Mouse (Mus musculus) MEL (cell line): Measurements from ENCODE around the gene Smim4. TPM values are rescaled to one million over a fixed set of nuclear protein-coding genes. Genes with fewer than 3 reads are reported as not detected.

Experiments used
- DNase-seq: peaks from one replicate; pipeline ENCODE4 v3.0.0; 2011; ENCODE audit warnings: low read depth, low spot score
- H3K27ac ChIP-seq: 2 replicates; pipeline ENCODE4 v1.5.1; 2012; ENCODE audit warnings: low read depth, mild to moderate bottlenecking, control low read depth, low read length, moderate library complexity; ENCODE audit not compliant: control insufficient read depth
- H3K27me3 ChIP-seq, 2 experiments: fragments of 150-350 bp in 1 of 2; sonication (generic) in 1 of 2; 2 replicates each; pipeline ENCODE4 v1.6.1; 2012; ENCODE audit warnings: low read length in 2 of 2, mild to moderate bottlenecking in 2 of 2, improper control_type of control experiment in 1 of 2, moderate library complexity in 1 of 2; ENCODE audit not compliant: insufficient read depth in 2 of 2, control insufficient read depth in 1 of 2
- H3K36me3 ChIP-seq, 2 experiments: 2 replicates each; pipeline ENCODE4 v1.6.1; 2012 to 2014; ENCODE audit warnings: low read length in 2 of 2, improper control_type of control experiment in 1 of 2, inconsistent platforms in 1 of 2, mild to moderate bottlenecking in 1 of 2; ENCODE audit not compliant: insufficient read depth in 2 of 2, control insufficient read depth in 1 of 2
- H3K4me1 ChIP-seq, 2 experiments: fragments of 150-350 bp in 1 of 2; sonication (generic) in 1 of 2; 2 replicates each; pipeline ENCODE4 v1.6.1; 2012; ENCODE audit warnings: low read length in 2 of 2, improper control_type of control experiment in 1 of 2, mild to moderate bottlenecking in 1 of 2; ENCODE audit not compliant: insufficient read depth in 2 of 2, control insufficient read depth in 1 of 2
- H3K4me3 ChIP-seq, 2 experiments: fragments of 150-350 bp in 1 of 2; sonication (generic) in 1 of 2; 2 replicates each; pipeline ENCODE4 v1.5.1; 2012; ENCODE audit warnings: low read depth in 2 of 2, low read length in 2 of 2, mild to moderate bottlenecking in 2 of 2, moderate library complexity in 2 of 2, control low read depth in 1 of 2, improper control_type of control experiment in 1 of 2; ENCODE audit not compliant: control insufficient read depth in 1 of 2, insufficient read depth in 1 of 2
- H3K79me2 ChIP-seq: 2 replicates; pipeline ENCODE4 v1.6.1; 2012; ENCODE audit warnings: mild to moderate bottlenecking, low read length, moderate library complexity; ENCODE audit not compliant: control insufficient read depth, poor library complexity, insufficient read depth
- H3K9ac ChIP-seq: 2 replicates; pipeline ENCODE4 v1.6.1; 2012; ENCODE audit warnings: low read depth, mild to moderate bottlenecking, control low read depth, low read length, moderate library complexity; ENCODE audit not compliant: control insufficient read depth, poor library complexity, severe bottlenecking
- H3K9me3 ChIP-seq: fragments of 150-350 bp; sonication (generic); replicated peaks from 2 replicates; pipeline ENCODE4 v1.6.1; 2012; ENCODE audit warnings: mild to moderate bottlenecking, low read length, improper control_type of control experiment, moderate library complexity; ENCODE audit not compliant: insufficient read depth
- BHLHE40 ChIP-seq: IDR thresholded peaks from 2 replicates; pipeline ENCODE4 v1.6.1; 2012; ENCODE audit warnings: low read depth, mild to moderate bottlenecking, inconsistent platforms, low read length, improper control_type of control experiment, borderline replicate concordance
- CHD1 ChIP-seq: IDR thresholded peaks from 2 replicates; pipeline ENCODE4 v1.6.1; 2012; ENCODE audit warnings: low read depth, mild to moderate bottlenecking, inconsistent platforms, low read length, improper control_type of control experiment
- CTCF ChIP-seq, 3 experiments: IDR thresholded peaks in 2 of 3; conservative IDR thresholded peaks in 1 of 3; 2 replicates each; pipeline ENCODE4 v1.5.1; 2011 to 2012; ENCODE audit warnings: low read length in 3 of 3, low read depth in 2 of 3, mild to moderate bottlenecking in 2 of 3, improper control_type of control experiment in 1 of 3, inconsistent platforms in 1 of 3, mixed read lengths in 1 of 3, moderate library complexity in 1 of 3; ENCODE audit not compliant: control insufficient read depth in 1 of 3, insufficient read depth in 1 of 3, poor library complexity in 1 of 3, severe bottlenecking in 1 of 3
- E2F4 ChIP-seq: IDR thresholded peaks from 2 replicates; pipeline ENCODE4 v1.6.1; 2011; ENCODE audit warnings: low read depth, low read length, improper control_type of control experiment, borderline replicate concordance
- ELF1 ChIP-seq: IDR thresholded peaks from 2 replicates; pipeline ENCODE4 v1.6.1; 2014; ENCODE audit warnings: low read depth, mild to moderate bottlenecking, inconsistent platforms, low read length, improper control_type of control experiment, moderate library complexity
- EP300 ChIP-seq, 2 experiments: IDR thresholded peaks; 2 replicates each; pipeline ENCODE4 v1.6.1; 2011; ENCODE audit warnings: improper control_type of control experiment in 2 of 2, low read length in 2 of 2, low read depth in 1 of 2, mild to moderate bottlenecking in 1 of 2
- ETS1 ChIP-seq: IDR thresholded peaks from 2 replicates; pipeline ENCODE4 v1.6.1; 2012; ENCODE audit warnings: low read depth, mild to moderate bottlenecking, inconsistent platforms, low read length, improper control_type of control experiment, moderate library complexity
- GABPA ChIP-seq: IDR thresholded peaks from 2 replicates; pipeline ENCODE4 v1.6.1; 2012; ENCODE audit warnings: low read depth, mild to moderate bottlenecking, inconsistent platforms, low read length, improper control_type of control experiment, moderate library complexity
- GATA1 ChIP-seq: IDR thresholded peaks from 2 replicates; pipeline ENCODE4 v1.6.1; 2011; ENCODE audit warnings: low read depth, low read length, improper control_type of control experiment
- JUND ChIP-seq: IDR thresholded peaks from 2 replicates; pipeline ENCODE4 v1.6.1; 2011; ENCODE audit warnings: low read depth, mild to moderate bottlenecking, improper control_type of control experiment, low read length
- KAT2A ChIP-seq: conservative IDR thresholded peaks from 2 replicates; pipeline ENCODE4 v1.6.1; 2012; ENCODE audit warnings: low read depth, low read length, improper control_type of control experiment, inconsistent platforms
- MAFK ChIP-seq: IDR thresholded peaks from 2 replicates; pipeline ENCODE4 v1.6.1; 2011; ENCODE audit warnings: low read depth, mild to moderate bottlenecking, low read length, improper control_type of control experiment, borderline replicate concordance
- MAX ChIP-seq: IDR thresholded peaks from 2 replicates; pipeline ENCODE4 v1.6.1; 2011; ENCODE audit warnings: low read length, improper control_type of control experiment
- MAZ ChIP-seq: IDR thresholded peaks from 2 replicates; pipeline ENCODE4 v1.6.1; 2012; ENCODE audit warnings: low read depth, mild to moderate bottlenecking, inconsistent platforms, low read length, improper control_type of control experiment
- MXI1 ChIP-seq: IDR thresholded peaks from 2 replicates; pipeline ENCODE4 v1.6.1; 2011; ENCODE audit warnings: mild to moderate bottlenecking, low read depth, low read length, improper control_type of control experiment
- MYC ChIP-seq: IDR thresholded peaks from 2 replicates; pipeline ENCODE4 v1.6.1; 2011; ENCODE audit warnings: low read depth, mild to moderate bottlenecking, low read length, improper control_type of control experiment, moderate library complexity
- NELFE ChIP-seq: IDR thresholded peaks from 2 replicates; pipeline ENCODE4 v1.6.1; 2011; ENCODE audit warnings: low read depth, low read length, improper control_type of control experiment
- NRF1 ChIP-seq: IDR thresholded peaks from 2 replicates; pipeline ENCODE4 v1.6.1; 2014; ENCODE audit warnings: low read depth, mild to moderate bottlenecking, inconsistent platforms, low read length, improper control_type of control experiment, moderate library complexity; ENCODE audit not compliant: poor library complexity, insufficient read depth, severe bottlenecking
- POLR2A ChIP-seq, 2 experiments: IDR thresholded peaks; 2 replicates each; pipeline ENCODE4 v1.6.1; 2011 to 2012; ENCODE audit warnings: low read length in 2 of 2, mild to moderate bottlenecking in 2 of 2, control low read depth in 1 of 2, improper control_type of control experiment in 1 of 2, low read depth in 1 of 2, moderate library complexity in 1 of 2; ENCODE audit not compliant: control insufficient read depth in 1 of 2, insufficient read depth in 1 of 2, poor library complexity in 1 of 2
- POLR2AphosphoS2 ChIP-seq: IDR thresholded peaks from 2 replicates; pipeline ENCODE4 v1.6.1; 2011; ENCODE audit warnings: low read length, improper control_type of control experiment
- RAD21 ChIP-seq: IDR thresholded peaks from 2 replicates; pipeline ENCODE4 v1.6.1; 2011; ENCODE audit warnings: mild to moderate bottlenecking, low read depth, low read length, improper control_type of control experiment
- SIN3A ChIP-seq: IDR thresholded peaks from 2 replicates; pipeline ENCODE4 v1.6.1; 2012; ENCODE audit warnings: low read length, improper control_type of control experiment, inconsistent platforms
- TAL1 ChIP-seq: IDR thresholded peaks from 2 replicates; pipeline ENCODE4 v1.6.1; 2012; ENCODE audit warnings: mild to moderate bottlenecking, inconsistent platforms, low read length, moderate library complexity, mixed read lengths
- TBP ChIP-seq: IDR thresholded peaks from 2 replicates; pipeline ENCODE4 v1.8.0; 2011; ENCODE audit warnings: low read depth, low read length, improper control_type of control experiment
- TCF12 ChIP-seq: IDR thresholded peaks from 2 replicates; pipeline ENCODE4 v1.6.1; 2014; ENCODE audit warnings: low read depth, mild to moderate bottlenecking, inconsistent platforms, low read length, improper control_type of control experiment, moderate library complexity
- UBTF ChIP-seq: IDR thresholded peaks from 2 replicates; pipeline ENCODE4 v1.6.1; 2012; ENCODE audit warnings: low read depth, mild to moderate bottlenecking, inconsistent platforms, low read length, improper control_type of control experiment, moderate library complexity, borderline replicate concordance; ENCODE audit not compliant: insufficient read depth
- USF1 ChIP-seq: IDR thresholded peaks from 2 replicates; pipeline ENCODE4 v1.6.1; 2014; ENCODE audit warnings: low read depth, mild to moderate bottlenecking, inconsistent platforms, low read length, improper control_type of control experiment, moderate library complexity
- USF2 ChIP-seq, 2 experiments: IDR thresholded peaks; 2 replicates each; pipeline ENCODE4 v1.6.1; 2011 to 2012; ENCODE audit warnings: improper control_type of control experiment in 2 of 2, low read length in 2 of 2, borderline replicate concordance in 1 of 2, inconsistent platforms in 1 of 2, low read depth in 1 of 2, mild to moderate bottlenecking in 1 of 2; ENCODE audit not compliant: insufficient read depth in 1 of 2
- ZC3H11A ChIP-seq: IDR thresholded peaks from 2 replicates; pipeline ENCODE4 v1.6.1; 2012; ENCODE audit warnings: low read depth, mild to moderate bottlenecking, inconsistent platforms, low read length, improper control_type of control experiment
- ZKSCAN1 ChIP-seq: IDR thresholded peaks from 2 replicates; pipeline ENCODE4 v1.6.1; 2012; ENCODE audit warnings: low read depth, mild to moderate bottlenecking, inconsistent platforms, low read length, improper control_type of control experiment, moderate library complexity
- ZMIZ1 ChIP-seq: IDR thresholded peaks from 2 replicates; pipeline ENCODE4 v1.6.1; 2012; ENCODE audit warnings: low read depth, mild to moderate bottlenecking, inconsistent platforms, low read length, improper control_type of control experiment, moderate library complexity
- polyA plus RNA-seq, 2 experiments: library from polyadenylated mRNA; stranded (reverse) in 1 of 2; unstranded in 1 of 2; fragments of >175 nt in 1 of 2; fragments of >200 nt in 1 of 2; gene quantifications; 2 replicates each; pipeline versions ENCODE4 v1.2.1 to v1.2.4; 2012; ENCODE audit warnings: low replicate concordance in 2 of 2, low read depth in 1 of 2; ENCODE audit not compliant: insufficient read length in 2 of 2, insufficient read depth in 1 of 2, missing spikeins in 1 of 2
- total RNA-seq: library from RNA; depleted of rRNA; stranded (reverse); fragments of 300-350 nt; gene quantifications from 2 replicates; pipeline ENCODE4 v1.2.3, GENCODE M21; 2012

Gene Smim4
- total and polyA plus RNA-seq, 3 experiments = 87.8 to 122 TPM; not detected in 1

- no peak overlapping the region for H3K4me3 ChIP-seq
- no peaks in the 10 kb centered on the region for H3K79me2 ChIP-seq
- TF ChIP-seq MXI1 (no peak), SIN3A (no peak), MAFK (no peak), GABPA (no peak), MYC (no peak), CHD1 (no peak), CTCF (IDR thresholded peaks at IDR 0.05 in 2 of 3, conservative IDR thresholded peaks at IDR 0.05 in 1 of 3; ENCODE audit: control insufficient read depth in 1 of 3, insufficient read depth in 1 of 3, low read depth in 2 of 3, low read length in 3 of 3, poor library complexity in 1 of 3, severe bottlenecking in 1 of 3) (no peak), TBP (no peak), TAL1 (no peak), E2F4 (no peak), ZC3H11A (no peak), MAZ (no peak), NRF1 (no peak), ELF1 (no peak), MAX (no peak), GATA1 (no peak)
- H3K4me1 ChIP-seq = peaks cover 0 to 19% of the 10 kb centered on the region in 2 experiments; a peak in 2 of 4 replicates
- DNase-seq = no peak
- H3K9me3 ChIP-seq = no peaks in the 10 kb centered on the region
- H3K27me3 ChIP-seq = no peaks in the 10 kb centered on the region
- no peak overlapping the region for H3K9ac ChIP-seq
- peaks cover 2 to 8% of the 10 kb centered on the region in 2 experiments; a peak in 3 of 4 replicates for H3K36me3 ChIP-seq
- no peak overlapping the region for H3K27ac ChIP-seq
Measured at GRCm38 (mm10) chr14:31170963-31171362, 42.2 kb upstream of the Smim4 start.

- Histone ChIP-seq H3K27ac (no peak overlapping the region), H3K36me3 (peaks cover 2 to 8% of the 10 kb centered on the region in 2 experiments; a peak in 3 of 4 replicates), H3K9me3 (no peaks in the 10 kb centered on the region), H3K4me3 (no peak overlapping the region), H3K4me1 (peaks cover 0 to 19% of the 10 kb centered on the region in 2 experiments; a peak in 2 of 4 replicates), H3K9ac (no peak overlapping the region), H3K27me3 (no peaks in the 10 kb centered on the region), H3K79me2 (no peaks in the 10 kb centered on the region)
- DNase-seq = peak; percentile 82
- TF ChIP-seq RAD21 (no peak), POLR2A (IDR thresholded peaks at IDR 0.05; ENCODE audit: control insufficient read depth in 1 of 2, insufficient read depth in 1 of 2, low read depth in 1 of 2, low read length in 2 of 2, poor library complexity in 1 of 2) (no peak), SIN3A (no peak), MAZ (peak; percentile 47; the same call in 1 of the 2 replicates), UBTF (no peak), ETS1 (no peak), TCF12 (peak; percentile 44; the same call in 1 of the 2 replicates), CTCF (IDR thresholded peaks at IDR 0.05 in 2 of 3, conservative IDR thresholded peaks at IDR 0.05 in 1 of 3; ENCODE audit: control insufficient read depth in 1 of 3, insufficient read depth in 1 of 3, low read depth in 2 of 3, low read length in 3 of 3, poor library complexity in 1 of 3, severe bottlenecking in 1 of 3) (no peak), ZMIZ1 (no peak), CHD1 (no peak), ZC3H11A (no peak), USF1 (no peak), NELFE (no peak), USF2 (IDR thresholded peaks at IDR 0.05; ENCODE audit: borderline replicate concordance in 1 of 2, insufficient read depth in 1 of 2, low read depth in 1 of 2, low read length in 2 of 2) (no peak), JUND (no peak), MYC (no peak), KAT2A (no peak), POLR2AphosphoS2 (no peak), BHLHE40 (no peak), ZKSCAN1 (no peak), EP300 (IDR thresholded peaks at IDR 0.05; ENCODE audit: low read depth in 1 of 2, low read length in 2 of 2) (peak; percentile 36 to 48; a peak in 2 of 4 replicates), GABPA (no peak), E2F4 (no peak), ELF1 (no peak), MXI1 (no peak)
Measured at GRCm38 (mm10) chr14:31169508-31169907, 40.8 kb upstream of the Smim4 start.
